Mouse (Mus musculus) testis, postnatal 14 days (tissue): ENCODE measurements at regions not wholly inside any gene's neighbourhood (a gene's known extent, or its start where the extent isn't known, plus 50 kb on each side); places are given as distances from the start of the nearest gene placed in this dataset.
A peak's percentile ranks its signal among the peaks of the same experiment; 100 is the strongest.

Source experiments
- DNase-seq: peaks from one replicate; pipeline ENCODE4 v3.0.0; 2021; ENCODE audit warnings: low spot score

DNA sequence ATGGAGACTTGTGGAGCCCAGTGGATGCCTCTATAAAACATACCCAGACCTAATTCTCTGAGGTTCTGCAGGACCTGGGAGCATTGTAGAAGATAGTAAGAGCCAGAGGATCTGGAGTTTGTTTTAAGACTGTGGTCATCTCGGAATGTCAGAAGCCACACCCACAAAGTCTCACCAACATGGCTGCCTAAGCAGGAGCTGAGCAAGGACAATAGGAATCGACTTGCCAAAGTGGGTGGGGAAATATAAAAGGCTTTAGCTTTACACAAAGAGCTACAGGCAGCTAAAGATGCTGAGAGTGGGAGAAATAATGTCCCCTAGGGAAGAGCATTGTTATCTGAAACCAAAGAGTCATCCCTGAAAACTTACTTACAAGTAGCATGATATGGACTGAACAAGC is 364.7 kb upstream of the Pik3r1 start:
- no peak for DNase-seq

DNA sequence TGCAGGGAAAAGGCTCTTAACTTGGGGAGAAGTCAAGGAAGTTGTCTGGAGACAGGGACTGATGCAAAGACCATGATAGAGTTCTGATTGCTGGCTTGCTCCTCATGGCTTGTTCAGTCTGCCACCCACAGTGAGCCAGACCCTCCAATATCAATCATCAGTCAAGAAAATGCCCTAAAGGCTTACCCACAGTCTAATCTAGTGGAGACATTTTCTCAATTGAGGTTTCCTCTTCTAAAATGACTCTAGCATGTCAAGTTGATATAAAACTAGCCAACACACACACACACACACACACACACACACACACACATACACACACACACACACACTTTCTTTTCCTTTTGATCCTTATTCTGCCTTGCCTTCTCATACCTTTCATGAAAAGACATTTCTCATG is 367.2 kb upstream of the Pik3r1 start:
- no peak for DNase-seq

DNA sequence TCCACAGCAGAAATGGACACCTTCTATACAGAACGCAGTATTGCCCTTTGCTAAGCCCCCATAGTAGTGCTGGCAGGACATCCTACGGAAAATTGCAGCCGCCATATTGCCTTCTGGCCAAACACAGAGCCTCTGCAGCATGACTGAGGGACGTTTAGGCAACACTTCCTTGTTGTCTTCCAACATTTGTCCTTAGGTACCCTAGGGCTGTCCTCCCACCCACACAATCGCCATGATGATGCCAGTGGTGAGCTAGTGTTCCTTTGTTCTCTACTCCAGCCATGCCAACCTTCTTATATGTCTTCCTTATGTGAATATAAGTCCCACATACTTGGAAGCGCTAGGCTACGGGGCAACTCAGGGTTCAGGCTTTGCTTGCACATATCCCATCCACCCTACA is 375.0 kb upstream of the Pik3r1 start:
- DNase-seq = no peak

DNA sequence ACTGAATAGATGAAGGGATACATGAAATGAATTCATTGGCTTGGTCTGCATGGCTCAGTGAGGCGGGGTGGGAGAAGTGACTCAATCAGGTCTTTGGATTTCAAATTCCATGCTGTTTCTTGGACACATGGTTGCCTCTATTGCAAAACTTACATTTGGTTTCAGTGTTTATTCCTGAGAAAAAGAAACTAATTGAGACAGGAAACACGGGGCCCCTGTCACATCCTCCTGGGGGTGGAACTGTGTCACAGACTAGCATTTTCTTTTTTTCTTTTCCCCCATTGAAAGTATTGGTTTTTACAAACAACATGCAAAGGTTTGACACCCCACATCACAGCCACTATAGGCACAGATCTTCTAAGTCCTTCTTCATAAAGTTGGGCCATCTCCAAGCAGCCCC is 375.8 kb upstream of the Pik3r1 start:
- no peak for DNase-seq

DNA sequence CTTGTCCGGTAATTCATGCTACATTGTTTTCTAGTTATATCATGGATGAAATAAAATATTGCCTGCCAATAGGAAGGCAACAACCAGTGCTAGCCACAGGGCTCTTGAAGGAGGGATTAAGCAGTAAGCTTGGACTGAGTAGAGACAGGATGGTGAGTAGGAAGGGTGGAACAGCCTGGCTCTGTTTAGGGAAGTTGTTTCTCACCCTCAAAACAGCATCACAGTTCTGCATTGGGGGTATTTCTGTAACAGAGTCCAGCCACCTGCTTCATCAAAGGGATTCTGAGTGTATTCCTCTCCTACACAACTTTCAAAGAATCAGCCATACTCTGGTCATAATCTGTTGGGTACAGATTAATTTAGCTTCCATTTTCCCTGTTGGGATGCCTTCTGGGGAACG is 380.0 kb upstream of the Pik3r1 start:
- DNase-seq = no peak

- DNase-seq = no peak
These were observed 386.0 kb upstream of the Pik3r1 start for GRCm38 (mm10) chr13:102153785-102154608.

DNA sequence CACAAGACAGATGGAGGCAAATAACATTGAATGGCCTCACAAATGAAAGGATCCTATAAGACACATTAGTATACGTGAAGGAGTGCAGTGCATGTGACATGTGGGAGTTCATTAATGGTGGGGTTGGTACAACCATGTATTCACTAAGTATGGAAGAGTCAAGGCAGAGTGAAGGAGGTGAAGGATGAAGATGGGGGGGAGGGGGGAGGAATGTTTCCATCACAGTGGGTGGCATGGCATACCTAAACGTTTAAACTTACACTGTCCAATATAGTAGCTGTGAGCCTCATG is 386.5 kb upstream of the Pik3r1 start:
- no peak for DNase-seq

DNA sequence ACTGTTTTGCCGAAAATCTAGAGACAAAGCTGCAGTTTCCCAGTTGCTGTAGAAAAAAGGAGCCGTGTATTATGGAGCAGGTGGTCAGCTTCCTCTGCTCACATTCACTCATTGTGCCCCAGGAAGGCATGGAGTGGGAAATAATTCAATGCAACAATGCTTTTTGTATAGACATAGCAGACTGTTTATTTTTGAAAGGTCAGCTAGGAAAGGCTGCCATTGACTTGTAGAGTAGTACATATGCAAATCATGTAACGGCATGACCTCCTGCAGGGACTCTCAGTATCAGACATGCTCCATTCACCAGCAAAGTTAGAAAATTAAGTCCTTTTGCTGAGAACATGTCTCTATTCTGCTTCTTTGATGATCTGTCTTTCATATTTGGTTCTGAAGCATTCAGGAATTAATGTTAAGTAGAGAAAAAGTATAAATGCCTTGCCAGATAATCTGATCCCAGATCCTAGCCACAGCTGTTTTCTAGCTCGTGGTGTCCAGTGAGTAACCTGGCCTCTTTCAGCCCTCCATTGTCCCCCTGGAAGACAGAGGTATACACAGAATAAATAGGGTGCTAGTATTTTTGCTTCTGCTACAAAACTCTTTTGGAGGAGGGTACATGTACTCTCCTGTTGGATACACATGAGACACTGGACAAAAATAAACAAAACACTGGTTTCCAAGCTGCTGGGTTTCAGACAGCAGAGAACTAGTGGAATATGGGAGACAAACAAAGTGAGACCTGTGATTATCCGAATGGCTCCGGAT is 389.5 kb upstream of the Pik3r1 start:
- DNase-seq = no peak

- no peak for DNase-seq
These were observed 405.6 kb upstream of the Pik3r1 start for GRCm38 (mm10) chr13:102173382-102174234.

- DNase-seq = no peak
These were observed 406.4 kb upstream of the Pik3r1 start for GRCm38 (mm10) chr13:102174431-102174830.

DNA sequence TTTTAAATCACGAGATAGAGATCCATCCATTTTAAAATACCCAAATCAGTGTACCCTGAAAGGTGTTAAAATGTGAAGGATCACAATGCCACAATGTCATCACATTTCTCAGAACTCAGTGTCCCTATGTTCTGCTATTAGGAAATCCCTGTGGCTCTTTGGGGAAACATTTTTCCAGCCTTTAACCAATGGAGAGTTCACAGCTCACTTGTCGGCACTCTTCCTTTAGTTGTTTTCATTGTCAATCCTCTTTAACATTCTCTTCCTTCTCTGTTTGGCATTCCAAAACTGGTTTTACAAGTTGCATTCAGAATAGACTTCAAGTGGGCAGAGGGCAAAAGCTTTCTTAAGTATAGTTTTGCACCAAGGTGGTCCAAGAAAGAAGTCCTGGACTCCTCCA is 406.9 kb upstream of the Pik3r1 start:
- no peak for DNase-seq

GRCm38 (mm10) chr13:102175406-102175805 is 407.4 kb upstream of the Pik3r1 start:
- DNase-seq = no peak

DNA sequence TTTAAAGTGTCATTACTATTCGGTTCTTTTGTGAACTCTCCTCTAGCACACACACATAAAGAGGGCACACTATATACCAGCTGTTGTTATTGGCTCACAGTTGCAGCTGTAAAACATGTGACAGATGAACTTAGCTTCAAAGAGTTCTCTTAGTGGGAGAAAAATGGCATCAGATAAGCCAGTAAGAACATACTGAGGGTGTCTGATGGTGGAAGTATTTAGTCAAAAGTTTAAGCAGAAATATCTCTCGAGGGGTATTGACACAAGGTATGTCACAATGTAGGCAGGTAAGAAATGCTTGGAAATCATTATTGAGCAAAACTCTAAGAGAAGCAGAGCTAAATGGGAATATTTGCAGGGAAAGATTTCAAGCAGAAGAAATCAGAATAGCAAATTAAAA is 408.4 kb upstream of the Pik3r1 start:
- no peak for DNase-seq

- no peak for DNase-seq
These were observed 426.7 kb upstream of the Pik3r1 start for GRCm38 (mm10) chr13:102194716-102195115.

DNA sequence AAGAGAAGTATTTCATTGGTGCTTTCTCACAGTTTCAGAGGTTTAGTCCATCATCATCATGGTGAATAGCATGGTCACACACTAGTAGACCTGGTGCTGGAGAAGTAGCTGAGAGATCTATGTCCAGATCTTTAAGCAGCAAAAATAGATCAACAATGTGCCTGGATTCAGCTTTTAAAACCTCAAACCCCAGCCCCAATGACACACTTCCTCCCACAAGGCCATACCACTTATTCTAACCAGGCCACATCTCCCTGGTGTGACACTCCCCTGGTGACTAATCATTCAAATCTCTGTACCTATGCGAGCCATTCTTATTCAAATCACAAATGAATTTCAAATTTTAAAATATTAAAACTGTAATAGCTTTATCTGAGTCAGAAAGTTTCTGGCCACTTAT is 434.3 kb upstream of the Pik3r1 start:
- DNase-seq = no peak

DNA sequence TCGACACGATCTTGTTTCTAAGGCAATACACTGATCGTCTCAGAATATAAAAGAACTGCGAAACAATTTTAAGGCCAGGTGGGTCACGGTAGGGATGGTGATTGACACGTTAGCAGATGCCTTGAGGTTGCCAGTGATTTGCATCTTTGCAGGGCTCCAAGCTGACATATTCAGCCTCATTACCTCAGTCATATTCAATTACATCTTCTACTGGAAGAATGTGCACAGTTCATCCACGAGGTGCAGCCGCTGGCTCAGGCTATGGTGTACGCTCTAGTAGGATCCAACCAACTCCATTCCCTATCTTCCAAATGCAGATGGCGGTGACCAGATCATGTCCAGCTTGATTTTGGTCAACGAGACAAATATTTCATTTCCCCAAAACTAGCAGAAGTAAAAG is 450.5 kb upstream of the Pik3r1 start:
- no peak for DNase-seq

- DNase-seq = no peak
These were observed 462.3 kb upstream of the Cd180 start for GRCm38 (mm10) chr13:102231048-102231447.

DNA sequence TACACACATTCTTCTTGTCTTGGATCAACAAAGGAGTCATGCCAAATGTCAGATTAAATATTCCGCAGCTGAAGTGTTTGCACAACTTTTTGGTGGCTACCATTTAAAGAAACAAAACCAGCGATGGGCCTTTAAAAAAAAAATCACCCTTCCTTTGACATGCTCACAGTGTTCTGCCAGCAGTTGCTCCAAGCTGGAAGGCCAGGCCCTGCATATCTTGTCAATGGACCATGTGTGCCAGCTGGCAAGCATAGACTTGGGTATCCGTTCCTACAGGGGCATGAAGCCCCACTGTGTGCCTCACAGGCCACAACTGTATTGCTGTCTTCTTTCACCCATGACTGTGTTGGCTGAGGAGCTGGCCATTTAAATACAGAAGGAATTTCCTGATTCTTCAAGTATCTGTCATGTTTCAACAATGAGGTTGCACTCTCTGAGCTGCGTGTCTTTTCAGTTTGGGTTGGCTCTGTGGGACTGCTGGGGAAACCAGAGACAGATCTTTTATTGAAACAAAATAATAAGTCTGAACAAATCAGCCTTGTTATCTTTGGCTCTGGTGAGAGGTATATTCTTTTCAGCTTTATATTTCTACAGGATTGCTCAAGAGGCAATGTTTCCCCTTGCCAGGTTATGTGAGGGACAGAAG is 460.9 kb upstream of the Cd180 start:
- peak; percentile 48 for DNase-seq

DNA sequence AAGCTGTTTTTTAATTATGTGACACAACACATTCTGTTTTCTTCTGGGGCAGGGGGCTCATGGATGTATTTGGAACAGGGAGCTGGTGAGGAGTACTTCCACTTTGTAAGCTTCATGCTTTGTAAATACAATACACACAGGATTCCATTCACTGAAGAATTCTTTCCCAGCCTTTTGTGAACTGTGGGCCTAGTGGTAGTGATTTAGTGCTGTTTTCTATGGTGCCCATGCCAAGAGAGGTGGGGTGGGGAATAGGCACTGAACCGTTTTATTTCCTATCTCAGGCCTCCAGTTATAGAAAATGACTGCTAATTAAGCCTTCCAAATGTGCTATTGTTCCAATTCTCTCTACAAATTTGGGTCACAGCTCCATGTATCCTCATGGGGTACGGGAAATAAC is 442.5 kb upstream of the Cd180 start:
- no peak for DNase-seq

DNA sequence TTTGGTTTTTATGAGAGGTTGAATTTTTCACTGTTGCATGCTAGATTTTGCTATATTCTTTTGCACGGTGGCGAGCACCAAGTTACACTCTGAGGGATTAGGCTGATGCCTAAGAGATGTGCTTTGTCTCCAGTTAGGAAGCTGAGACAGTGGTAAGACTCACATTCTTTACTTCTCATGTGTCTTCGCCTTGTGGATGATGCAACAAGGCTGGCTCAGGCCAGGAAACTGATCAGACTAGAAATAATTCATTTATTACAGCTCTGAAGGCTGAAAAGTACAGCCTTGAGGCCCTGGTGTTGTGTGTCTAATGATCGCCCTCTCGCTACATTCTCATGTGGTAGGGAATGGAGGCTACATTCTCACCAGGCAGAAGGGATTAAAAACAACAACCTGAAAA is 441.6 kb upstream of the Cd180 start:
- DNase-seq = no peak

- no peak for DNase-seq
These were observed 437.7 kb upstream of the Cd180 start for GRCm38 (mm10) chr13:102255401-102256371.
